ENCODE assay signal across 20 mouse cellular contexts in genomic region chr11:6480681-6481405, GRCm38 (mm10). TPM values are rescaled to one million over a fixed set of nuclear protein-coding genes. Genes with fewer than 3 reads are reported as not detected.
A peak's percentile ranks its signal among the peaks of the same experiment; 100 is the strongest.
DNase-seq lines count a peak whose midpoint lies in the region; ATAC-seq and TF ChIP-seq lines count a peak whose summit lies in the region.
"Had no signal": no experiment of that assay in that cellular context is flagged by ENCODE, and none has a peak within 500 bp of the region (broad histone marks: within the 10 kb centered on the region; RNA-seq: fewer than 3 reads in every experiment).

No protein-coding gene starts in this region.

- no peaks in the 10 kb centered on the region for H3K27me3 ChIP-seq in cerebellum, adult 2 months (ENCODE audit: control insufficient read depth, insufficient read depth, low read length)
- no peaks in the 10 kb centered on the region for H3K27me3 ChIP-seq in hindbrain, postnatal 0 days (ENCODE audit: insufficient read depth, low read length)
- H3K27me3 ChIP-seq in hindbrain, embryonic 12.5 days = no peaks in the 10 kb centered on the region; the same call in 1 of the 2 replicates
- H3K27me3 ChIP-seq: forebrain, embryonic 12.5 days; liver, embryonic 12.5 days; midbrain, embryonic 15.5 days had no signal

- H3K4me3 ChIP-seq in cerebellum, adult 2 months (replicated peaks; ENCODE audit: insufficient read depth, low read depth, low read length) = no peak overlapping the region
- no peak overlapping the region for H3K4me3 ChIP-seq in hindbrain, postnatal 0 days (ENCODE audit: low read length)
- H3K4me3 ChIP-seq in hindbrain, embryonic 12.5 days = no peak overlapping the region
- H3K4me3 ChIP-seq: forebrain, embryonic 12.5 days; heart, adult 2 months; liver, embryonic 12.5 days; megakaryocyte, embryonic 14.5 days; midbrain, embryonic 15.5 days had no signal

- DNase-seq in cerebellum, adult 2 months = peak; percentile 28 to 31
- no peak for DNase-seq in cerebellum, postnatal 4 days (ENCODE audit: low spot score in 2 of 2)
- DNase-seq in hindbrain, postnatal 0 days (ENCODE audit: low spot score) = no peak
- DNase-seq in thymus, postnatal 0 days (ENCODE audit: low spot score) = peak; percentile 52
- no peak for DNase-seq in thymus, postnatal 25 days
- no peak for DNase-seq in kidney, adult 11 months
- no peak for DNase-seq in adrenal gland, postnatal 4 days (ENCODE audit: low spot score in 2 of 2)
- DNase-seq: adrenal gland, postnatal 25 days; embryo, embryonic 11 days; heart, adult 2 months; kidney, adult 2 months; kidney, postnatal 25 days; lung, adult 2 months had no signal

- no peak overlapping the region for H3K4me2 ChIP-seq in hindbrain, postnatal 0 days (ENCODE audit: low read depth, low read length)
- no peak overlapping the region for H3K4me2 ChIP-seq in hindbrain, embryonic 12.5 days (replicated peaks)
- H3K4me2 ChIP-seq: forebrain, embryonic 12.5 days; liver, embryonic 12.5 days; midbrain, embryonic 15.5 days had no signal

- no peak for TF ChIP-seq CTCF in cerebellum, adult 2 months (IDR thresholded peaks at IDR 0.05; ENCODE audit: borderline replicate concordance, insufficient read depth, low read depth, low read length)
- no peak for TF ChIP-seq CTCF in hindbrain, postnatal 0 days (IDR thresholded peaks at IDR 0.05; ENCODE audit: low read depth)

- no peak for TF ChIP-seq POLR2A in cerebellum, adult 2 months (IDR thresholded peaks at IDR 0.05; ENCODE audit: borderline replicate concordance, insufficient read depth, low read length)

- peak overlapping the region; percentile 37 for H3K27ac ChIP-seq in cerebellum, adult 2 months (ENCODE audit: insufficient read depth, low read length)
- H3K27ac ChIP-seq in hindbrain, postnatal 0 days = peak overlapping the region; percentile 65
- H3K27ac ChIP-seq in hindbrain, embryonic 12.5 days = no peak overlapping the region
- H3K27ac ChIP-seq: forebrain, embryonic 12.5 days; heart, adult 2 months; liver, embryonic 12.5 days; midbrain, embryonic 15.5 days had no signal

- no peak for ATAC-seq in hindbrain, postnatal 0 days
- ATAC-seq in hindbrain, embryonic 12.5 days (ENCODE audit: low FRiP score) = no peak
- ATAC-seq: CD4-positive, CD25-positive, alpha-beta regulatory T cell, adult 4 months; liver, embryonic 12.5 days; midbrain, embryonic 15.5 days had no signal

- no peaks in the 10 kb centered on the region for H3K9me3 ChIP-seq in hindbrain, postnatal 0 days (ENCODE audit: low read length)
- no peaks in the 10 kb centered on the region for H3K9me3 ChIP-seq in hindbrain, embryonic 12.5 days (replicated peaks)
- H3K9me3 ChIP-seq: forebrain, embryonic 12.5 days; G1E; liver, embryonic 12.5 days; megakaryocyte, embryonic 14.5 days; midbrain, embryonic 15.5 days had no signal

- no peak overlapping the region for H3K9ac ChIP-seq in hindbrain, postnatal 0 days (replicated peaks; ENCODE audit: low read length)
- H3K9ac ChIP-seq in hindbrain, embryonic 12.5 days = no peak overlapping the region
- H3K9ac ChIP-seq: forebrain, embryonic 12.5 days; liver, embryonic 12.5 days; midbrain, embryonic 15.5 days had no signal

- WGBS in cerebellum, adult 2 months = 28% methylated on average over 13 of the region's 13 CpGs
- 66% methylated on average over 13 of the region's 13 CpGs for WGBS in hindbrain, postnatal 0 days
- 81% methylated on average over 13 of the region's 13 CpGs for WGBS in hindbrain, embryonic 12.5 days

- peaks cover 40% of the 10 kb centered on the region for H3K4me1 ChIP-seq in cerebellum, adult 2 months (ENCODE audit: control insufficient read depth, insufficient read depth, low read length)
- peaks cover 14% of the 10 kb centered on the region; the same call in 1 of the 2 replicates for H3K4me1 ChIP-seq in hindbrain, postnatal 0 days (ENCODE audit: insufficient read depth, low read length)
- H3K4me1 ChIP-seq in hindbrain, embryonic 12.5 days = 0 out of 2 replicates have a peak, but pooled peaks cover 3% of the 10 kb centered on the region
- H3K4me1 ChIP-seq: midbrain, embryonic 15.5 days had no signal

- H3K36me3 ChIP-seq in hindbrain, postnatal 0 days (ENCODE audit: insufficient read depth, low read length) = no peaks in the 10 kb centered on the region
- no peaks in the 10 kb centered on the region for H3K36me3 ChIP-seq in hindbrain, embryonic 12.5 days
- H3K36me3 ChIP-seq: forebrain, embryonic 12.5 days; G1E; liver, embryonic 12.5 days; midbrain, embryonic 15.5 days had no signal

RNA-seq across cellular contexts. Expression of gene Purb, which starts 5.1 kb away (rescaled TPM):
- polyA plus RNA-seq in cerebellum, adult 2 months (2012; rRNA removed) = 76.9 and 81.9 TPM in 2 replicates
- total RNA-seq in hindbrain, postnatal 0 days (2014; rRNA removed) = 35.9 and 36.9 TPM in 2 replicates
- 17.1 and 17.9 TPM in 2 replicates for polyA plus RNA-seq in hindbrain, postnatal 0 days (2015; fragmentation: Nextera tagmentation; extraction: Ambion mirVana)
- 17.2 and 18.3 TPM in 2 replicates for polyA plus RNA-seq in hindbrain, embryonic 12.5 days (2016; fragmentation: Nextera tagmentation; extraction: Ambion mirVana)
- polyA plus RNA-seq in thymus, postnatal 0 days (2015; fragmentation: Nextera tagmentation; extraction: Ambion mirVana) = 17.8 and 22.5 TPM in 2 replicates
- 10 to 100 TPM; 72.9 to 77.4 TPM for total RNA-seq in adrenal gland, postnatal 4 days (2021)

RNA-seq across cellular contexts. Expression of gene H2afv, which starts 36.6 kb away (rescaled TPM):
- polyA plus RNA-seq in cerebellum, adult 2 months (2012; rRNA removed) = 106 and 107 TPM in 2 replicates
- total RNA-seq in hindbrain, postnatal 0 days (2014; rRNA removed) = 75.5 and 95.0 TPM in 2 replicates
- 251 and 254 TPM in 2 replicates for polyA plus RNA-seq in hindbrain, postnatal 0 days (2015; fragmentation: Nextera tagmentation; extraction: Ambion mirVana)
- polyA plus RNA-seq in hindbrain, embryonic 12.5 days (2016; fragmentation: Nextera tagmentation; extraction: Ambion mirVana) = 520 and 591 TPM in 2 replicates
- polyA plus RNA-seq in thymus, postnatal 0 days (2015; fragmentation: Nextera tagmentation; extraction: Ambion mirVana) = 715 and 776 TPM in 2 replicates
- 100 to 1,000 TPM; 105 to 130 TPM for total RNA-seq in adrenal gland, postnatal 4 days (2021)

RNA-seq across cellular contexts. Expression of gene Myo1g, which starts 39.9 kb away (rescaled TPM):
- polyA plus RNA-seq in cerebellum, adult 2 months (2012; rRNA removed) = 0.77 and 0.86 TPM in 2 replicates
- total RNA-seq in hindbrain, postnatal 0 days (2014; rRNA removed) = 0.68 and 1.0 TPM in 2 replicates
- 0.39 and 0.50 TPM in 2 replicates for polyA plus RNA-seq in hindbrain, postnatal 0 days (2015; fragmentation: Nextera tagmentation; extraction: Ambion mirVana)
- 0.50 and 0.70 TPM in 2 replicates for polyA plus RNA-seq in hindbrain, embryonic 12.5 days (2016; fragmentation: Nextera tagmentation; extraction: Ambion mirVana)
- polyA plus RNA-seq in thymus, postnatal 0 days (2015; fragmentation: Nextera tagmentation; extraction: Ambion mirVana) = 50.6 and 53.8 TPM in 2 replicates
- total RNA-seq in adrenal gland, postnatal 4 days (2021) = 1 to 10 TPM; 3.1 to 4.8 TPM

Comparison
In these comparisons a context has a peak if more than half of its experiments do, and no peak if none do; other contexts are left out.
1. DNase-seq: peak in cerebellum, adult 2 months (2 of 2) and thymus, postnatal 0 days (single experiment); none in cerebellum, postnatal 4 days (0 of 2), hindbrain, postnatal 0 days (single experiment), thymus, postnatal 25 days (single experiment), kidney, adult 11 months (single experiment) and adrenal gland, postnatal 4 days (0 of 2).
2. RNA of gene Myo1g, which starts 39.9 kb away (polyA plus RNA-seq): 50.6 to 53.8 TPM in thymus, postnatal 0 days; 0.77 to 0.86 TPM in cerebellum, adult 2 months, 0.50 to 0.70 TPM in hindbrain, embryonic 12.5 days and 0.39 to 0.50 TPM in hindbrain, postnatal 0 days; every median in the first group is over 10 times any median in the second.